Mouse (Mus musculus) lung, postnatal 0 days (tissue): ENCODE measurements around the gene Ctrc. TPM values are rescaled to one million over a fixed set of nuclear protein-coding genes. Genes with fewer than 3 reads are reported as not detected.
A peak's percentile ranks its signal among the peaks of the same experiment; 100 is the strongest.

Source experiments
- ATAC-seq: fragments of 200-750 bp; cut with Nextera tagmentation; 2 replicates; pipeline ENCODE4 v1.8.0; 2017; ENCODE audit warnings: moderate library complexity
- DNase-seq: peaks from one replicate; pipeline ENCODE4 v3.0.0-alpha.2; 2016; ENCODE audit warnings: low spot score
- H3K27ac ChIP-seq: fragments of 300-500 bp; sonication (generic); 2 replicates; pipeline ENCODE4 v1.5.1; 2014; ENCODE audit warnings: antibody characterized with exemption, mild to moderate bottlenecking, low read length, mixed read lengths
- H3K27me3 ChIP-seq: fragments of 300-500 bp; sonication (generic); replicated peaks from 2 replicates; pipeline ENCODE4 v1.6.1; 2014; ENCODE audit warnings: low read length, mixed read lengths; ENCODE audit not compliant: insufficient read depth
- H3K36me3 ChIP-seq: fragments of 300-500 bp; sonication (generic); 2 replicates; pipeline ENCODE4 v1.6.1; 2014; ENCODE audit warnings: low read length, mixed read lengths; ENCODE audit not compliant: insufficient read depth
- H3K4me1 ChIP-seq: fragments of 300-500 bp; sonication (generic); 2 replicates; pipeline ENCODE4 v1.6.1; 2014; ENCODE audit warnings: antibody characterized with exemption, low read depth, low read length, mixed read lengths; ENCODE audit not compliant: insufficient read depth
- H3K4me2 ChIP-seq: fragments of 300-500 bp; sonication (generic); replicated peaks from 2 replicates; pipeline ENCODE4 v1.6.1; 2014; ENCODE audit warnings: low read depth, mild to moderate bottlenecking, low read length, moderate library complexity, mixed read lengths
- H3K4me3 ChIP-seq: fragments of 300-500 bp; sonication (generic); 2 replicates; pipeline ENCODE4 v1.5.1; 2014; ENCODE audit warnings: low read depth, low read length
- H3K9ac ChIP-seq: fragments of 300-500 bp; sonication (generic); replicated peaks from 2 replicates; pipeline ENCODE4 v1.6.1; 2014; ENCODE audit warnings: low read depth, mild to moderate bottlenecking
- H3K9me3 ChIP-seq: fragments of 300-500 bp; sonication (generic); 2 replicates; pipeline ENCODE4 v1.6.1; 2016; ENCODE audit warnings: low read length, mixed read lengths
- CTCF ChIP-seq: IDR thresholded peaks from 2 replicates; pipeline ENCODE4 v1.5.1; 2016; ENCODE audit warnings: antibody characterized with exemption, mild to moderate bottlenecking
- EP300 ChIP-seq: IDR thresholded peaks from 2 replicates; pipeline ENCODE4 v1.6.1; 2016; ENCODE audit warnings: antibody characterized with exemption, mild to moderate bottlenecking, control low read depth
- WGBS: fragments of 180-500 bp; shearing (Covaris S2); extraction: QIAGEN DNeasy Blood & Tissue Kit; methylation state at CpG from one replicate; pipeline ENCODE4 v1.1.7; 2014; 5-methylcytosine and 5-hydroxymethylcytosine counted together
- polyA plus RNA-seq: library from polyadenylated mRNA; unstranded; fragments of >200 nt; fragmentation: Nextera tagmentation; extraction: Ambion mirVana; gene quantifications from 2 replicates; pipeline ENCODE4 v1.2.1, GENCODE M21; 2015

The Ctrc gene
- polyA plus RNA-seq = not detected in 2 replicates

- H3K36me3 ChIP-seq = no peaks in the 10 kb centered on the region
- no peak within 1 kb of the TSS for H3K27ac ChIP-seq
- WGBS = 74% methylated on average over 6 of the region's 6 CpGs
- no peaks in the 10 kb centered on the region for H3K4me1 ChIP-seq
- ATAC-seq = no peak
- no peak for DNase-seq
- no peaks in the 10 kb centered on the region for H3K27me3 ChIP-seq
- H3K9me3 ChIP-seq = no peaks in the 10 kb centered on the region
- no peak within 1 kb of the TSS for H3K9ac ChIP-seq
- no peak within 1 kb of the TSS for H3K4me2 ChIP-seq
- TF ChIP-seq CTCF = no peak
- no peak for TF ChIP-seq EP300
- H3K4me3 ChIP-seq = no peak within 1 kb of the TSS
Observed at GRCm38 (mm10) chr4:141845999-141846398, at the start of gene Ctrc. Gene Ctrc (minus strand): TSS chr4:141846359.

- H3K36me3 ChIP-seq = no peaks in the 10 kb centered on the region
- ATAC-seq (no peak), DNase-seq (peak; percentile 24)
- H3K9ac ChIP-seq = no peak overlapping the region
- H3K27ac ChIP-seq = no peak overlapping the region
- 47% methylated on average over 12 of the region's 12 CpGs for WGBS
- no peak overlapping the region for H3K4me2 ChIP-seq
- no peaks in the 10 kb centered on the region for H3K9me3 ChIP-seq
- H3K4me3 ChIP-seq = no peak overlapping the region
- TF ChIP-seq CTCF (no peak), EP300 (no peak)
- no peaks in the 10 kb centered on the region for H3K27me3 ChIP-seq
- H3K4me1 ChIP-seq = 0 out of 2 replicates have a peak, but pooled peaks cover 3% of the 10 kb centered on the region
Observed at GRCm38 (mm10) chr4:141895772-141896171, 49.6 kb upstream of the Ctrc start.

- Histone ChIP-seq H3K27me3 (no peaks in the 10 kb centered on the region), H3K27ac (no peak overlapping the region), H3K4me2 (no peak overlapping the region), H3K4me1 (0 out of 2 replicates have a peak, but pooled peaks cover 3% of the 10 kb centered on the region), H3K9ac (no peak overlapping the region), H3K36me3 (no peaks in the 10 kb centered on the region), H3K4me3 (no peak overlapping the region), H3K9me3 (no peaks in the 10 kb centered on the region)
- WGBS = 74% methylated on average over 8 of the region's 8 CpGs
- TF ChIP-seq EP300 = no peak
- TF ChIP-seq CTCF = no peak
- ATAC-seq (no peak), DNase-seq (no peak)
Observed at GRCm38 (mm10) chr4:141893157-141893784, 47.1 kb upstream of the Ctrc start.

GRCm38 (mm10) chr4:141886385-141886968 lies 40.3 kb upstream of the Ctrc start:
- Histone ChIP-seq H3K9me3 (no peaks in the 10 kb centered on the region), H3K27me3 (no peaks in the 10 kb centered on the region), H3K36me3 (no peaks in the 10 kb centered on the region), H3K4me2 (no peak overlapping the region), H3K9ac (no peak overlapping the region), H3K4me1 (peaks cover 5% of the 10 kb centered on the region; the same call in 1 of the 2 replicates), H3K27ac (no peak overlapping the region), H3K4me3 (no peak overlapping the region)
- ATAC-seq (peak; percentile 53), DNase-seq (no peak)
- TF ChIP-seq CTCF (no peak), EP300 (no peak)
- WGBS = 37% methylated on average over 5 of the region's 6 CpGs

- ATAC-seq (no peak), DNase-seq (no peak)
- H3K36me3 ChIP-seq = no peaks in the 10 kb centered on the region
- no peak for TF ChIP-seq CTCF
- TF ChIP-seq EP300 = no peak
- peaks cover 5% of the 10 kb centered on the region; the same call in 1 of the 2 replicates for H3K4me1 ChIP-seq
- H3K27me3 ChIP-seq = no peaks in the 10 kb centered on the region
- H3K4me2 ChIP-seq = no peak overlapping the region
- no peak overlapping the region for H3K9ac ChIP-seq
- no peak overlapping the region for H3K27ac ChIP-seq
- no peaks in the 10 kb centered on the region for H3K9me3 ChIP-seq
- WGBS = 65% methylated on average over 9 of the region's 9 CpGs
- H3K4me3 ChIP-seq = no peak overlapping the region
Observed at GRCm38 (mm10) chr4:141885451-141885850, 39.3 kb upstream of the Ctrc start.

GRCm38 (mm10) chr4:141882858-141883257 lies 36.7 kb upstream of the Ctrc start:
- H3K27ac ChIP-seq = no peak overlapping the region
- TF ChIP-seq EP300 (no peak), CTCF (no peak)
- DNase-seq (no peak), ATAC-seq (no peak)
- no peak overlapping the region for H3K9ac ChIP-seq
- no peaks in the 10 kb centered on the region for H3K36me3 ChIP-seq
- H3K4me2 ChIP-seq = no peak overlapping the region
- no peaks in the 10 kb centered on the region for H3K9me3 ChIP-seq
- H3K27me3 ChIP-seq = no peaks in the 10 kb centered on the region
- peaks cover 5% of the 10 kb centered on the region; the same call in 1 of the 2 replicates for H3K4me1 ChIP-seq
- H3K4me3 ChIP-seq = no peak overlapping the region
- WGBS = 71% methylated on average over 7 of the region's 7 CpGs
